Mouse (Mus musculus) cerebellum, postnatal 25 days (tissue): ENCODE data around the gene Neb.

Source experiments
- DNase-seq, 2 experiments: peaks; one replicate each; pipeline ENCODE4 v3.0.0; 2021; ENCODE audit warnings: mixed read lengths in 2 of 2

The Neb gene

GRCm38 (mm10) chr2:52372480-52372879, 5.8 kb downstream of the Neb start:
- no peak for DNase-seq

DNA sequence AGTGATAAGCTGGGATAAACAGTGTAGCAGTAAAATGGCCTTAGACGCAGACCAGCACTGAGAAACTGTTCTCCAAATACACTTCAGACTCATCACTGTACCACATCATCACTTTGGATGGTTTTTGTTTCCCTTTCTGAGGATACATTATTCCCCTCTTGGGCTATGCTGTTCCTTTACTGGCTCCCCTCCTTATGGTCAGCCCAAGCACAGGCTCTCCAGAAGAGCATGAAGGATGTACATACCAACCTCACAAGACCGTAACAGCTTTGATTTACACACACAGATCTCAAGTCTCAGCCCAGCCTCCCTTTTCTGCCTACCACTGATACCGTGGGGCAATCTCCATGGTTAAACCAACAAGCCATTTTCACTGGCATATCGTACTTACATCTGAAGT, 6.2 kb downstream of the Neb start:
- no peak for DNase-seq

- peak; percentile 57 to 83 for DNase-seq
Measured at GRCm38 (mm10) chr2:52371066-52371465, 7.2 kb downstream of the Neb start.

GRCm38 (mm10) chr2:52369622-52370021, 8.7 kb downstream of the Neb start:
- no peak for DNase-seq

DNA sequence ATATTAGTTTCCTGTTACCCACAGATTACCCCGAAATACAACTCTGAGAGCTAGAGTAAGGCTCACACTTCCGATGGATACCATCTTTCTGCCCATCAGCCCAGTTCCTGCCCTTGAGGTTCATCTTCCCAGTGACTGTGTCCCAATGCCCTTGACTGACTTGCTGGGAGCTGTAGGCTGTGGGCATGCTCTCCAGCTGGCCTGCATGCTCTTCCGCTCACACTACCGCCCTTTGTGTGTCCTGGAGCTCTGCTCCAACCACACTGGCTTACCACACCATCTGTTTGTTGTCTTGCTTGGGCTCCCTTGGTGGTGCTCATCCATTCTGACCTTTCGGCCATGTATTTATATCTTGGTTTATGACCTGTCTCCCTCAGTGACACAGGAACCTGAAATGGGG, 10.6 kb downstream of the Neb start:
- no peak for DNase-seq

GRCm38 (mm10) chr2:52367248-52367647, 11.0 kb downstream of the Neb start:
- DNase-seq: no peak

DNA sequence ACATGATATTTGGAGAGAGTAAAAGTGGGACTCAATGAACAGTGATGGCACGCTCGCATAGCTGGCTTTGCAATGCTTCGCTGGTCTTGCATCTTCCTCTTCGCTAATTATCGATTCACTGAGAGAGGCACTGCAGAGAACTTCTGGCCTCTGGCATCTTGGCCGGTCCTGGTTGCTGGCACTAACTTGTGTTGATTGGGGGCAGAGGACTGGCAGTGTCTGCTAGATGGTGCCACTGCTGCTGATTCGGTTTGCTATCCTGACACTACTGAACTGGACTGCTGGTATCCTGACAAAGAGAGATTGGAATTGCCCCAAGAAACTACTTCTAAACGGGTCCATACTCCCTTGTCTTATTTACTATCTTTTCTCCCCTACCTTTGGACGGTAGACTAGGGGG, 17.2 kb downstream of the Neb start:
- DNase-seq: no peak

- DNase-seq: no peak
Measured at GRCm38 (mm10) chr2:52359722-52360121, 18.6 kb downstream of the Neb start.

GRCm38 (mm10) chr2:52358156-52358555, 20.1 kb downstream of the Neb start:
- DNase-seq: no peak

- DNase-seq: no peak
Measured at GRCm38 (mm10) chr2:52351029-52351428, 27.2 kb downstream of the Neb start.

GRCm38 (mm10) chr2:52340990-52341389, 37.3 kb downstream of the Neb start:
- DNase-seq: no peak

- no peak for DNase-seq
Measured at GRCm38 (mm10) chr2:52335556-52335955, 42.7 kb downstream of the Neb start.

DNA sequence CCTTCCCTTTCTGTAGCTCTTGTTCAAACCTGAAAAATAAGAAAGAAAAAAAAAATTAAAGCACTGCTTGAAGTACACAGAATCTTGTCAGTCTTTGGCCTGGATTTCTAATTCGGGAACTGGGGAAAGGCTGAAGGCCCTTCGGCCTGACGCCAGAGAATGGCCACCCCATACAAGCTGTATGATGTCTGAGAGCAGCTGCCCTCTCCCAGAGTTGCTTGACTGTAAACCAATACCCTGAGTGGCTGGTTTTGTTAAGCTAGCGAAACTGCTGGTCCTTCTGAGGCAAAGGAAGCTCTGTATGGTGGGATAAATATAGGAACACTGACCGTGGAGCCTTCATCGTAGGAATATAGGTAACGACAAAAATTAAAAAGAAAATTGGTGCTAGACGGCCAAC, 43.2 kb downstream of the Neb start:
- DNase-seq: no peak

DNA sequence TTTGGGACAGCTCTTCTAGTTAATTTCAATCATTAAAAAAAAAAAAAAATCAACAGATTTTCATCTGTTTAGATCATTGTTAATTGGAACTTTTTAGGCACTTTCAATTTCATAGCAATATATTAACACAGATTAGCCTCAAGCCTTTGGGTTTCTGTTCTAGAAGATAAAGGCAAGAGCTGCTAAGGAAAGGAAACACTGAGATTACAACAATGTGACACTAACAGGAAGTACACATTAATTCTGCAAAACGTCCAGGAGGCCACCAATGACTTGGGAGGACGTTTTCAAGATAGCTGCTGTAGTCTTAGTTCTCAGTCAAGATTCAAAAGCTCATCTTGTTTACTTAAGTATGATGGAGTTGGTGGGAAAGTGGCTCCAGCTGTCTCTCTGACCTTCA, 44.7 kb downstream of the Neb start:
- no peak for DNase-seq

GRCm38 (mm10) chr2:52331761-52332160, 46.5 kb downstream of the Neb start:
- DNase-seq: no peak

GRCm38 (mm10) chr2:52327244-52327815, 50.9 kb downstream of the Neb start:
- DNase-seq: no peak

DNA sequence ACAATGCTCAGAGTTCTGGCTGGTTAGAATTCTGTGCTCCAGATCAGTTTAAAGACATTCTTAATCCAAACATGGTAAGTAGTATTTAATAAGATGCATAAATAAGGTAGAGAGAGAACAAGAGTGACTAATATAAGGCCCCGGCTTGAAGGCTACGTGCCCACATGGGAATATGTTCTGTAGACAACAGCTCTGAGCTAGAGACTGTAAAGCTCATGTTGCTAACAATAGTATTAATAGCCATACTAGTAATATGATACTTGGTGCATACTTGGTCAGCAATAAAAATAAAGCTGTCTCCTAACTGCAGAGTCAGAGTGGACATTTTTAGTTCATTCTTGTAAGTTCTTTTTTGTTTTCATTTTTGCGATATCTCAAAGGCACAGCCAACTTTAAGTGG, 56.4 kb downstream of the Neb start:
- no peak for DNase-seq

DNA sequence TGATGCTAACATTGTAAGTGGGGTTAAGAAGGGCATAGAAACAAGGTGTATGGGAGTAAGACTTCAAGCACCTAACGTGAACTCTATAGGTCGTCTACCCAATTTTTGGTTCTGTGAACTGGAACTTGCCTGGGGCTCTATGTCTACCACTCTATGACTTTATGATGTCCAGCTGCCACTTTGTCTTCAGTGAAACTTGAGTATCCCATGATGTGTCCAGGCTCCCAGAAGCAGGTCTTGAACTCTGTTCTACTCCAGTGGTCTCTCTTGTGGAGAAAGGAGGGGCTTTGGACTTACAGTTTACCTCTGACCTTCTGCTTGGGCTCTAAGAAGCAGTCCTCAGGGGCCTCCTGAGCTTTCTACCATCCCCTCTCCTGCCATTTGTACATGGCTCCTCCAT, 58.1 kb downstream of the Neb start:
- DNase-seq: no peak

GRCm38 (mm10) chr2:52319020-52319567, 59.2 kb downstream of the Neb start:
- no peak for DNase-seq

GRCm38 (mm10) chr2:52317471-52317870, 60.8 kb downstream of the Neb start:
- no peak for DNase-seq

DNA sequence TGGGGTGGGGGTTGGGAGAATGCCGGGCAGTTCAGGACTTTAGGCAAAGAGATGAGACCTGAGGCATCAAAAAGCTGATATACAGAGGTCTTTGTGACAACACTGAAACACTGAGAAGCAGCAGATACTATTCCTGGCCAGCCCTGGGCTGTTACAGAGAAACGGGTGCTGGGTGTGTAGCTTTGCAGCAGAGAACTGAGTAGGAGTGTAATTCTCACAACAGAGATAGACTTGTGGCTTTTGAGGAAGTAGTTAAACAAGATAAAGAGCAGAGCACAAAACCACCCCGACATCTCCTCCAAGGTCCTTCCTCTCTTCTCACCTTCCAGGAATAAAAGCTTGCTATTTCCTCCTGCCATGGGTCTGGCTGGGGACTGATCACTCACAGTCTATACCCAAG, 62.5 kb downstream of the Neb start:
- no peak for DNase-seq

- no peak for DNase-seq
Measured at GRCm38 (mm10) chr2:52314922-52315730, 63.1 kb downstream of the Neb start.

GRCm38 (mm10) chr2:52310757-52311156, 67.5 kb downstream of the Neb start:
- DNase-seq: no peak

DNA sequence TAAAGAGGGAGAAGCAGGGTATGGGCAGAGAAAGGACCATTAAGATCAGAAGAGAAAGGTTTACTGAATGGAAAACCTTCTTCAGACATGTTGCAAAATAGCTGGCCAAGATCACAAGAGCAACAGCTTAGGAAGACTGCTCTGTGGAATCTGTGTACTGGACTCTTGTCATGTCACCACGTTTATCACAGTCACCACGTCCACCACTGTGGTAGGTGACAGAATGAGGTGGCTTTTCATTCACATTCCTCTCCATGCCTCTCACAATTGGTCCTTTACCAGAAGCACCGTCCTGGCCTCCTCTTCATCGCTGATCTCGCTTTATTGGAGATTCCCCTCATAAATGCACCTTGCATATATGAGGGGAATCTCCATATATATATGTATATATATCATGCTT, 71.6 kb downstream of the Neb start:
- DNase-seq: no peak

DNA sequence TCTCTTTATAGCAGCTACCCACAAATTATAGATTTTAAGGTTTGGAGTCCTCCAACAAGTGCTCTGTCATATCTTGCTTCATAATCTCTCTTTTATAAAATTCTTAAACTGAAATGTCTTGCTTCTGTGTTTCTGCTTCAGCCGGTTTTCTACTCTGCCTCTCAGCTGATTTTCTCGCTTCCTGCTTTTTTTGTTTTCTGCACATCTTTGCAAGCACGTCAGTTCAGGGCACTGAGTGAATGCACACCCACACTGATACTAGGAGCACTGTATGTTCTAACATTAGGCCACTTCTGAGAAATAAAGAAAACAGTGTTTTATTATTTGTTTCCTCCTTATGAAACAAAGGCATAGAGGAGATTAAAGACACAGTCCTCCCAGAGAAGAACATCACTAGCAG, 73.7 kb downstream of the Neb start:
- DNase-seq: no peak
